Mouse (Mus musculus) stomach, embryonic 14.5 days (tissue): Measurements from ENCODE around the gene Nme9. TPM values are rescaled to one million over a fixed set of nuclear protein-coding genes. Genes with fewer than 3 reads are reported as not detected.

Experiments
- ATAC-seq: fragments of 200-750 bp; cut with Nextera tagmentation; 2 replicates; pipeline ENCODE4 v1.8.0; 2017; ENCODE audit warnings: low read depth, moderate TSS enrichment; ENCODE audit not compliant: insufficient number of reproducible peaks, insufficient read depth, low FRiP score
- H3K27ac ChIP-seq: fragments of 300-500 bp; sonication (generic); 2 replicates; pipeline ENCODE4 v1.5.1; 2014; ENCODE audit warnings: mild to moderate bottlenecking, low read length, moderate library complexity, mixed read lengths
- H3K27me3 ChIP-seq: fragments of 300-500 bp; sonication (generic); 2 replicates; pipeline ENCODE4 v1.6.1; 2014; ENCODE audit warnings: low read length, control low read depth, mixed read lengths; ENCODE audit not compliant: control insufficient read depth, insufficient read depth
- H3K36me3 ChIP-seq: fragments of 300-500 bp; sonication (generic); 2 replicates; pipeline ENCODE4 v1.6.1; 2014; ENCODE audit warnings: mild to moderate bottlenecking, control low read depth, low read length, moderate library complexity, mixed read lengths; ENCODE audit not compliant: control insufficient read depth, insufficient read depth
- H3K4me1 ChIP-seq: fragments of 300-500 bp; sonication (generic); 2 replicates; pipeline ENCODE4 v1.6.1; 2014; ENCODE audit warnings: low read length, control low read depth, mixed read lengths; ENCODE audit not compliant: control insufficient read depth, insufficient read depth
- H3K4me2 ChIP-seq: fragments of 300-500 bp; sonication (generic); replicated peaks from 2 replicates; pipeline ENCODE4 v1.6.1; 2014; ENCODE audit warnings: low read depth, low read length, control low read depth
- H3K4me3 ChIP-seq: fragments of 300-500 bp; sonication (generic); 2 replicates; pipeline ENCODE4 v1.5.1; 2014; ENCODE audit warnings: low read depth, low read length, control low read depth
- H3K9ac ChIP-seq: fragments of 300-500 bp; sonication (generic); replicated peaks from 2 replicates; pipeline ENCODE4 v1.6.1; 2014; ENCODE audit warnings: low read depth, mild to moderate bottlenecking, control low read depth, low read length, moderate library complexity, mixed read lengths
- H3K9me3 ChIP-seq: fragments of 300-500 bp; sonication (generic); 2 replicates; pipeline ENCODE4 v1.6.1; 2016; ENCODE audit warnings: low read depth, low read length, control low read depth; ENCODE audit not compliant: control insufficient read depth
- WGBS: fragments of 180-500 bp; shearing (Covaris S2); extraction: QIAGEN DNeasy Blood & Tissue Kit; methylation state at CpG from one replicate; pipeline ENCODE4 v1.1.7; 2014; 5-methylcytosine and 5-hydroxymethylcytosine counted together
- polyA plus RNA-seq: library from polyadenylated mRNA; unstranded; fragments of >200 nt; fragmentation: Nextera tagmentation; extraction: Ambion mirVana; gene quantifications from 2 replicates; pipeline ENCODE4 v1.2.1, GENCODE M21; 2014

The Nme9 gene
- polyA plus RNA-seq, 1 experiment from 2014 or later: not detected

GRCm38 (mm10) chr9:99458529-99459208, 7.4 kb downstream of the Nme9 start:
- Histone ChIP-seq H3K36me3 (no peaks in the 10 kb centered on the region), H3K9ac (no peak overlapping the region), H3K9me3 (no peaks in the 10 kb centered on the region), H3K27ac (no peak overlapping the region), H3K4me3 (no peak overlapping the region), H3K4me1 (no peaks in the 10 kb centered on the region), H3K4me2 (no peak overlapping the region), H3K27me3 (no peaks in the 10 kb centered on the region)
- 0 out of 2 replicates have a peak, but pooled peaks have one; percentile 18 for ATAC-seq
- WGBS: 34% methylated on average over 12 of the region's 12 CpGs

GRCm38 (mm10) chr9:99459730-99460129, 8.5 kb downstream of the Nme9 start:
- ATAC-seq: no peak
- H3K27me3 ChIP-seq: no peaks in the 10 kb centered on the region
- H3K9ac ChIP-seq: no peak overlapping the region
- no peaks in the 10 kb centered on the region for H3K36me3 ChIP-seq
- no peaks in the 10 kb centered on the region for H3K9me3 ChIP-seq
- H3K4me1 ChIP-seq: no peaks in the 10 kb centered on the region
- 77% methylated on average over 4 of the region's 4 CpGs for WGBS
- H3K4me3 ChIP-seq: no peak overlapping the region
- no peak overlapping the region for H3K27ac ChIP-seq
- H3K4me2 ChIP-seq: no peak overlapping the region

GRCm38 (mm10) chr9:99464876-99465275, 13.6 kb downstream of the Nme9 start:
- no peak overlapping the region for H3K4me2 ChIP-seq

GRCm38 (mm10) chr9:99468572-99468971, 17.3 kb downstream of the Nme9 start:
- Histone ChIP-seq H3K9me3 (no peaks in the 10 kb centered on the region), H3K27ac (no peak overlapping the region), H3K4me3 (no peak overlapping the region), H3K27me3 (no peaks in the 10 kb centered on the region), H3K36me3 (no peaks in the 10 kb centered on the region), H3K4me1 (no peaks in the 10 kb centered on the region), H3K9ac (no peak overlapping the region), H3K4me2 (no peak overlapping the region)
- ATAC-seq: no peak
- 76% methylated on average over 9 of the region's 9 CpGs for WGBS

More at GRCm38 (mm10) chr9:99464876-99465275, 13.6 kb downstream of the Nme9 start:
- ATAC-seq: no peak
- H3K9me3 ChIP-seq: no peaks in the 10 kb centered on the region
- H3K4me1 ChIP-seq: no peaks in the 10 kb centered on the region
- no peak overlapping the region for H3K27ac ChIP-seq
- no peak overlapping the region for H3K9ac ChIP-seq
- H3K27me3 ChIP-seq: no peaks in the 10 kb centered on the region
- WGBS: 76% methylated on average over 6 of the region's 6 CpGs
- no peaks in the 10 kb centered on the region for H3K36me3 ChIP-seq
- H3K4me3 ChIP-seq: no peak overlapping the region

GRCm38 (mm10) chr9:99469681-99470273, 18.5 kb downstream of the Nme9 start:
- Histone ChIP-seq H3K9me3 (no peaks in the 10 kb centered on the region), H3K27ac (no peak overlapping the region), H3K36me3 (no peaks in the 10 kb centered on the region), H3K4me1 (no peaks in the 10 kb centered on the region), H3K9ac (no peak overlapping the region), H3K4me2 (no peak overlapping the region), H3K27me3 (no peaks in the 10 kb centered on the region), H3K4me3 (no peak overlapping the region)
- 59% methylated on average over 8 of the region's 8 CpGs for WGBS
- ATAC-seq: no peak

GRCm38 (mm10) chr9:99470347-99471092, 19.2 kb downstream of the Nme9 start:
- ATAC-seq: no peak
- Histone ChIP-seq H3K36me3 (no peaks in the 10 kb centered on the region), H3K4me1 (no peaks in the 10 kb centered on the region)

GRCm38 (mm10) chr9:99471334-99471733, 20.1 kb downstream of the Nme9 start:
- Histone ChIP-seq H3K27ac (no peak overlapping the region), H3K27me3 (no peaks in the 10 kb centered on the region), H3K9ac (no peak overlapping the region), H3K4me3 (no peak overlapping the region), H3K36me3 (no peaks in the 10 kb centered on the region; the same call in 1 of the 2 replicates), H3K4me2 (no peak overlapping the region), H3K4me1 (no peaks in the 10 kb centered on the region), H3K9me3 (no peaks in the 10 kb centered on the region)
- 72% methylated on average over 7 of the region's 7 CpGs for WGBS
- ATAC-seq: no peak

More at GRCm38 (mm10) chr9:99470347-99471092, 19.2 kb downstream of the Nme9 start:
- Histone ChIP-seq H3K9ac (no peak overlapping the region), H3K9me3 (no peaks in the 10 kb centered on the region), H3K4me2 (no peak overlapping the region), H3K27me3 (no peaks in the 10 kb centered on the region), H3K4me3 (no peak overlapping the region), H3K27ac (no peak overlapping the region)
- 70% methylated on average over 16 of the region's 16 CpGs for WGBS

- 53% methylated on average over 9 of the region's 9 CpGs for WGBS
- no peak overlapping the region for H3K4me3 ChIP-seq
- no peak for ATAC-seq
- H3K4me1 ChIP-seq: no peaks in the 10 kb centered on the region
- H3K9ac ChIP-seq: no peak overlapping the region
- H3K36me3 ChIP-seq: peaks cover 8% of the 10 kb centered on the region
- no peaks in the 10 kb centered on the region for H3K9me3 ChIP-seq
- no peak overlapping the region for H3K4me2 ChIP-seq
- no peak overlapping the region for H3K27ac ChIP-seq
- no peaks in the 10 kb centered on the region for H3K27me3 ChIP-seq
Measured at GRCm38 (mm10) chr9:99479181-99479711, 28.0 kb downstream of the Nme9 start.
